Mouse (Mus musculus) MEL (cell line): ENCODE results near the gene Rps15. TPM values are rescaled to one million over a fixed set of nuclear protein-coding genes. Genes with fewer than 3 reads are reported as not detected.
A peak's percentile ranks its signal among the peaks of the same experiment; 100 is the strongest.

Experiments used
- DNase-seq: peaks from one replicate; pipeline ENCODE4 v3.0.0; 2011; ENCODE audit warnings: low read depth, low spot score
- H3K27ac ChIP-seq: 2 replicates; pipeline ENCODE4 v1.5.1; 2012; ENCODE audit warnings: low read depth, mild to moderate bottlenecking, control low read depth, low read length, moderate library complexity; ENCODE audit not compliant: control insufficient read depth
- H3K27me3 ChIP-seq, 2 experiments: fragments of 150-350 bp in 1 of 2; sonication (generic) in 1 of 2; 2 replicates each; pipeline ENCODE4 v1.6.1; 2012; ENCODE audit warnings: low read length in 2 of 2, mild to moderate bottlenecking in 2 of 2, improper control_type of control experiment in 1 of 2, moderate library complexity in 1 of 2; ENCODE audit not compliant: insufficient read depth in 2 of 2, control insufficient read depth in 1 of 2
- H3K36me3 ChIP-seq, 2 experiments: 2 replicates each; pipeline ENCODE4 v1.6.1; 2012 to 2014; ENCODE audit warnings: low read length in 2 of 2, improper control_type of control experiment in 1 of 2, inconsistent platforms in 1 of 2, mild to moderate bottlenecking in 1 of 2; ENCODE audit not compliant: insufficient read depth in 2 of 2, control insufficient read depth in 1 of 2
- H3K4me1 ChIP-seq, 2 experiments: fragments of 150-350 bp in 1 of 2; sonication (generic) in 1 of 2; 2 replicates each; pipeline ENCODE4 v1.6.1; 2012; ENCODE audit warnings: low read length in 2 of 2, improper control_type of control experiment in 1 of 2, mild to moderate bottlenecking in 1 of 2; ENCODE audit not compliant: insufficient read depth in 2 of 2, control insufficient read depth in 1 of 2
- H3K4me3 ChIP-seq, 2 experiments: fragments of 150-350 bp in 1 of 2; sonication (generic) in 1 of 2; 2 replicates each; pipeline ENCODE4 v1.5.1; 2012; ENCODE audit warnings: low read depth in 2 of 2, low read length in 2 of 2, mild to moderate bottlenecking in 2 of 2, moderate library complexity in 2 of 2, control low read depth in 1 of 2, improper control_type of control experiment in 1 of 2; ENCODE audit not compliant: control insufficient read depth in 1 of 2, insufficient read depth in 1 of 2
- H3K79me2 ChIP-seq: 2 replicates; pipeline ENCODE4 v1.6.1; 2012; ENCODE audit warnings: mild to moderate bottlenecking, low read length, moderate library complexity; ENCODE audit not compliant: control insufficient read depth, poor library complexity, insufficient read depth
- H3K9ac ChIP-seq: 2 replicates; pipeline ENCODE4 v1.6.1; 2012; ENCODE audit warnings: low read depth, mild to moderate bottlenecking, control low read depth, low read length, moderate library complexity; ENCODE audit not compliant: control insufficient read depth, poor library complexity, severe bottlenecking
- H3K9me3 ChIP-seq: fragments of 150-350 bp; sonication (generic); replicated peaks from 2 replicates; pipeline ENCODE4 v1.6.1; 2012; ENCODE audit warnings: mild to moderate bottlenecking, low read length, improper control_type of control experiment, moderate library complexity; ENCODE audit not compliant: insufficient read depth
- MAX ChIP-seq: IDR thresholded peaks from 2 replicates; pipeline ENCODE4 v1.6.1; 2011; ENCODE audit warnings: low read length, improper control_type of control experiment
- NELFE ChIP-seq: IDR thresholded peaks from 2 replicates; pipeline ENCODE4 v1.6.1; 2011; ENCODE audit warnings: low read depth, low read length, improper control_type of control experiment
- RCOR1 ChIP-seq: IDR thresholded peaks from 2 replicates; pipeline ENCODE4 v1.6.1; 2012; ENCODE audit warnings: low read depth, mild to moderate bottlenecking, inconsistent platforms, low read length, improper control_type of control experiment
- TBP ChIP-seq: IDR thresholded peaks from 2 replicates; pipeline ENCODE4 v1.8.0; 2011; ENCODE audit warnings: low read depth, low read length, improper control_type of control experiment
- polyA plus RNA-seq, 2 experiments: library from polyadenylated mRNA; stranded (reverse) in 1 of 2; unstranded in 1 of 2; fragments of >175 nt in 1 of 2; fragments of >200 nt in 1 of 2; gene quantifications; 2 replicates each; pipeline versions ENCODE4 v1.2.1 to v1.2.4; 2012; ENCODE audit warnings: low replicate concordance in 2 of 2, low read depth in 1 of 2; ENCODE audit not compliant: insufficient read length in 2 of 2, insufficient read depth in 1 of 2, missing spikeins in 1 of 2
- total RNA-seq: library from RNA; depleted of rRNA; stranded (reverse); fragments of 300-350 nt; gene quantifications from 2 replicates; pipeline ENCODE4 v1.2.3, GENCODE M21; 2012; rRNA removed

Gene Rps15
- total and polyA plus RNA-seq, 3 experiments = 1,331 to 4,320 (median 3,905) TPM

GRCm38 (mm10) chr10:80343425-80343895 lies 51.2 kb downstream of the Rps15 start:
- peak overlapping the region; percentile 24 to 53 for H3K4me3 ChIP-seq
- H3K9me3 ChIP-seq = no peaks in the 10 kb centered on the region
- H3K79me2 ChIP-seq = no peaks in the 10 kb centered on the region; the same call in 1 of the 2 replicates
- H3K4me1 ChIP-seq = peaks cover 11 to 25% of the 10 kb centered on the region in 2 experiments
- peak overlapping the region; percentile 37 for H3K9ac ChIP-seq
- DNase-seq = peak; percentile 65
- H3K36me3 ChIP-seq = peaks cover 0 to 14% of the 10 kb centered on the region in 2 experiments; a peak in 2 of 4 replicates
- TF ChIP-seq MAX (peak; percentile 44; the same call in 1 of the 2 replicates), NELFE (no peak), RCOR1 (no peak), TBP (0 out of 2 replicates have a peak, but pooled peaks have one; percentile 18)
- peak overlapping the region; percentile 81 for H3K27ac ChIP-seq
- no peaks in the 10 kb centered on the region for H3K27me3 ChIP-seq

Other genes with a start within 250 kb of the Rps15 start
- 422 and 508 TPM in 2 replicates for gene Gpx4, start 245.3 kb upstream of the Rps15 start, total RNA-seq
- gene Gpx4, start 245.3 kb upstream of the Rps15 start, polyA plus RNA-seq = 100 to 1,000 TPM in 1 of 2 experiments, not detected in 1; 536 TPM
- gene Sbno2, start 186.9 kb upstream of the Rps15 start, total RNA-seq = 14.6 and 15.8 TPM in 2 replicates
- gene Sbno2, start 186.9 kb upstream of the Rps15 start, polyA plus RNA-seq = 10 to 100 TPM in 1 of 2 experiments, not detected in 1; 29.0 TPM
- gene Stk11, start 176.7 kb upstream of the Rps15 start, total RNA-seq = 77.8 and 108 TPM in 2 replicates
- 100 to 1,000 TPM in 1 of 2 experiments, not detected in 1; 188 TPM for gene Stk11, start 176.7 kb upstream of the Rps15 start, polyA plus RNA-seq
- 308 and 324 TPM in 2 replicates for gene Atp5d, start 153.8 kb upstream of the Rps15 start, total RNA-seq
- 100 to 1,000 TPM; 300 to 657 TPM for gene Atp5d, start 153.8 kb upstream of the Rps15 start, polyA plus RNA-seq
- 4.8 and 6.8 TPM in 2 replicates for gene Cbarp, start 151.6 kb upstream of the Rps15 start, total RNA-seq
- gene Cbarp, start 151.6 kb upstream of the Rps15 start, polyA plus RNA-seq = 10 to 100 TPM in 1 of 2 experiments, not detected in 1; 19.3 TPM
- gene Midn, start 144.2 kb upstream of the Rps15 start, total RNA-seq = 8.1 and 8.3 TPM in 2 replicates
- 10 to 100 TPM in 1 of 2 experiments, not detected in 1; 26.7 TPM for gene Midn, start 144.2 kb upstream of the Rps15 start, polyA plus RNA-seq
- 21.2 and 27.2 TPM in 2 replicates for gene Cirbp, start 126.5 kb upstream of the Rps15 start, total RNA-seq
- gene Cirbp, start 126.5 kb upstream of the Rps15 start, polyA plus RNA-seq = 10 to 100 TPM in 1 of 2 experiments, not detected in 1; 56.6 TPM
- 16.9 and 17.7 TPM in 2 replicates for gene 1600002K03Rik, start 119.5 kb upstream of the Rps15 start, total RNA-seq
- 10 to 100 TPM in 1 of 2 experiments, not detected in 1; 11.4 TPM for gene 1600002K03Rik, start 119.5 kb upstream of the Rps15 start, polyA plus RNA-seq
- gene Efna2, start 113.0 kb upstream of the Rps15 start, total RNA-seq = 0.12 TPM in 1 of 2 replicates, not detected in the other
- gene Efna2, start 113.0 kb upstream of the Rps15 start, polyA plus RNA-seq = 1 to 10 TPM in 1 of 2 experiments, not detected in 1; 2.8 TPM
- 34.8 and 35.3 TPM in 2 replicates for gene Mum1, start 66.0 kb upstream of the Rps15 start, total RNA-seq
- 10 to 100 TPM; 34.0 to 55.2 TPM for gene Mum1, start 66.0 kb upstream of the Rps15 start, polyA plus RNA-seq
- 341 and 377 TPM in 2 replicates for gene Ndufs7, start 43.3 kb upstream of the Rps15 start, total RNA-seq
- gene Ndufs7, start 43.3 kb upstream of the Rps15 start, polyA plus RNA-seq = 100 to 1,000 TPM in 1 of 2 experiments, not detected in 1; 458 TPM
- 4.1 and 6.0 TPM in 2 replicates for gene Gamt, start 31.4 kb upstream of the Rps15 start, total RNA-seq
- gene Gamt, start 31.4 kb upstream of the Rps15 start, polyA plus RNA-seq = 1 to 10 TPM in 1 of 2 experiments, not detected in 1; 8.4 TPM
- 159 and 166 TPM in 2 replicates for gene Dazap1, start 31.0 kb upstream of the Rps15 start, total RNA-seq
- gene Dazap1, start 31.0 kb upstream of the Rps15 start, polyA plus RNA-seq = 100 to 1,000 TPM in 1 of 2 experiments, not detected in 1; 236 TPM
- 0.39 and 0.58 TPM in 2 replicates for gene Apc2, start 3.5 kb downstream of the Rps15 start, total RNA-seq
- 1 to 10 TPM in 1 of 2 experiments, not detected in 1; 1.2 TPM for gene Apc2, start 3.5 kb downstream of the Rps15 start, polyA plus RNA-seq
- gene 2310011J03Rik, start 28.1 kb downstream of the Rps15 start, total RNA-seq = 68.9 and 81.5 TPM in 2 replicates
- 10 to 100 TPM in 1 of 2 experiments, not detected in 1; 65.7 TPM for gene 2310011J03Rik, start 28.1 kb downstream of the Rps15 start, polyA plus RNA-seq
- gene Pcsk4, start 37.0 kb downstream of the Rps15 start, total RNA-seq = 6.1 and 6.5 TPM in 2 replicates
- gene Pcsk4, start 37.0 kb downstream of the Rps15 start, polyA plus RNA-seq = 10 to 100 TPM in 1 of 2 experiments, not detected in 1; 23.1 TPM
- 3.1 and 3.2 TPM in 2 replicates for gene Reep6, start 37.5 kb downstream of the Rps15 start, total RNA-seq
- gene Reep6, start 37.5 kb downstream of the Rps15 start, polyA plus RNA-seq = 10 to 100 TPM in 1 of 2 experiments, not detected in 1; 27.9 TPM
- 2.4 and 3.9 TPM in 2 replicates for gene Adamtsl5, start 56.0 kb downstream of the Rps15 start, total RNA-seq
- 10 to 100 TPM in 1 of 2 experiments, not detected in 1; 16.5 TPM for gene Adamtsl5, start 56.0 kb downstream of the Rps15 start, polyA plus RNA-seq
- 0.19 TPM in 1 of 2 replicates, not detected in the other for gene Plk5, start 64.0 kb downstream of the Rps15 start, total RNA-seq
- under 1 TPM in 1 of 2 experiments, not detected in 1; 0.19 TPM for gene Plk5, start 64.0 kb downstream of the Rps15 start, polyA plus RNA-seq
- 14.1 and 15.6 TPM in 2 replicates for gene Mex3d, start 95.2 kb downstream of the Rps15 start, total RNA-seq
- gene Mex3d, start 95.2 kb downstream of the Rps15 start, polyA plus RNA-seq = 10 to 100 TPM in 1 of 2 experiments, not detected in 1; 18.8 TPM
- 81.4 and 86.9 TPM in 2 replicates for gene Mbd3, start 107.1 kb downstream of the Rps15 start, total RNA-seq
- gene Mbd3, start 107.1 kb downstream of the Rps15 start, polyA plus RNA-seq = 100 to 1,000 TPM in 1 of 2 experiments, not detected in 1; 289 TPM
- gene Uqcr11, start 114.4 kb downstream of the Rps15 start, total RNA-seq = 879 and 935 TPM in 2 replicates
- 100 to 1,000 TPM in 1 of 2 experiments, not detected in 1; 481 TPM for gene Uqcr11, start 114.4 kb downstream of the Rps15 start, polyA plus RNA-seq
- 113 and 125 TPM in 2 replicates for gene Tcf3, start 141.2 kb downstream of the Rps15 start, total RNA-seq
- 100 to 1,000 TPM in 1 of 2 experiments, not detected in 1; 258 TPM for gene Tcf3, start 141.2 kb downstream of the Rps15 start, polyA plus RNA-seq
- gene Onecut3, start 202.4 kb downstream of the Rps15 start, total RNA-seq = not detected in 2 replicates
- not detected for gene Onecut3, start 202.4 kb downstream of the Rps15 start, polyA plus RNA-seq
- gene Atp8b3, start 246.7 kb downstream of the Rps15 start, total RNA-seq = 0.03 TPM in 1 of 2 replicates, not detected in the other
- under 1 TPM in 1 of 2 experiments, not detected in 1; 0.13 TPM for gene Atp8b3, start 246.7 kb downstream of the Rps15 start, polyA plus RNA-seq